Mouse (Mus musculus) forebrain, embryonic 10.5 days (tissue): Measurements from ENCODE around the gene Anp32b. TPM values are rescaled to one million over a fixed set of nuclear protein-coding genes. Genes with fewer than 3 reads are reported as not detected.
A peak's percentile ranks its signal among the peaks of the same experiment; 100 is the strongest.

Experiments
- DNase-seq: peaks from one replicate; pipeline ENCODE4 v3.0.0-alpha.2; 2017; ENCODE audit warnings: low spot score; ENCODE audit errors: extremely low spot score
- H3K27ac ChIP-seq: fragments of 300-500 bp; sonication (generic); 2 replicates; pipeline ENCODE4 v1.5.1; 2016; ENCODE audit warnings: mild to moderate bottlenecking
- H3K27me3 ChIP-seq: fragments of 300-500 bp; sonication (generic); 2 replicates; pipeline ENCODE4 v1.6.1; 2016; ENCODE audit warnings: mild to moderate bottlenecking; ENCODE audit not compliant: poor library complexity, severe bottlenecking
- H3K36me3 ChIP-seq: fragments of 300-500 bp; sonication (generic); replicated peaks from 2 replicates; pipeline ENCODE4 v1.6.1; 2016; ENCODE audit warnings: mild to moderate bottlenecking, moderate library complexity
- H3K4me1 ChIP-seq: fragments of 300-500 bp; sonication (generic); 2 replicates; pipeline ENCODE4 v1.6.1; 2016
- H3K4me3 ChIP-seq: fragments of 300-500 bp; sonication (generic); 2 replicates; pipeline ENCODE4 v1.5.1; 2016; ENCODE audit warnings: mild to moderate bottlenecking, moderate library complexity
- H3K9me3 ChIP-seq: fragments of 300-500 bp; sonication (generic); 2 replicates; pipeline ENCODE4 v1.6.1; 2016; ENCODE audit warnings: mild to moderate bottlenecking, moderate library complexity
- WGBS: fragments of 180-500 bp; shearing (Covaris S2); methylation state at CpG from one replicate; pipeline ENCODE4 v1.1.7; 2016; 5-methylcytosine and 5-hydroxymethylcytosine counted together
- polyA plus RNA-seq: library from polyadenylated mRNA; unstranded; fragments of >200 nt; fragmentation: Nextera tagmentation; extraction: Ambion mirVana; gene quantifications from 2 replicates; pipeline ENCODE4 v1.2.1, GENCODE M21; 2016

Gene Anp32b
- polyA plus RNA-seq, 1 experiment from 2014 or later: 424 TPM

GRCm38 (mm10) chr4:46458411-46458810 lies 7.7 kb downstream of the Anp32b start:
- peaks cover 40% of the 10 kb centered on the region for H3K4me1 ChIP-seq
- DNase-seq: no peak
- no peaks in the 10 kb centered on the region for H3K27me3 ChIP-seq
- no peak overlapping the region for H3K27ac ChIP-seq
- no peak overlapping the region for H3K4me3 ChIP-seq
- WGBS: 94% methylated on average over 2 of the region's 2 CpGs
- H3K9me3 ChIP-seq: no peaks in the 10 kb centered on the region
- H3K36me3 ChIP-seq: peaks cover 80% of the 10 kb centered on the region

DNA sequence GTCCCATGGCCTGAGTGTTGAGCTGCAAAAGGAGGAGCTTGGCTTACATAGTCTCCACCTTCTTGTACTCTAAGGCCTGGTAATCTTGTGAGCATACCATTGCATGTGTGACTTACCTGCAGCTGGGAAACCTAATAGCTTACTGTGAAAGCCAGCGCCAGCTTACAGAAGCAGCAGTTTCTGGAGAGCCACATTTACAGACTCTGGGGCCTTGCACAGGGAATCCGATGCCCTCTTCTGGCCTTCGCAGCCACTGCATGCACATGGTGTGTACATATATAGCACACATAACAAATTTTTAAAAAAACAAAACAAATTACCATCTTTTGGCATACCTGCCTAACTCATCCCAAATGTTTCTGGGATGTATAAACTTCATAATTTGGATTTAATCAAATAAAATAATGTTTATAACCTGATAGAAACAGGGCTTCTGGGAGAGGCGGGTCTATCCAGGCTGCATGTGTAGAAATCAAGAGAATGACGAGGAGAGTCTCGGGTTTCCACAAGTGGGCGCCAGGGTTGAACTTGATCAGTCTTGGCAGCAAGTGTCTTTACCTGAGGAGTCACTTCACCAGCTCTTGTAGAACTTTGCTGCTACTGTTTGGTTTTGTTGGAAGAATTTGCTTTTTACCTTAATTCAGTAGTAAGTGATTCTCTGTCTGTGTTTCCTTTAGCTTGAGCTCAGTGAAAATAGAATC lies 12.6 kb downstream of the Anp32b start:
- Histone ChIP-seq H3K4me3 (no peak overlapping the region), H3K4me1 (0 out of 2 replicates have a peak, but pooled peaks cover 2% of the 10 kb centered on the region), H3K36me3 (peaks cover 98% of the 10 kb centered on the region), H3K27me3 (no peaks in the 10 kb centered on the region), H3K9me3 (no peaks in the 10 kb centered on the region), H3K27ac (no peak overlapping the region)
- DNase-seq: no peak
- 87% methylated on average over 7 of the region's 7 CpGs for WGBS

GRCm38 (mm10) chr4:46465740-46466139 lies 15.0 kb downstream of the Anp32b start:
- no peaks in the 10 kb centered on the region for H3K4me1 ChIP-seq
- H3K27me3 ChIP-seq: no peaks in the 10 kb centered on the region
- no peak overlapping the region for H3K27ac ChIP-seq
- peaks cover 100% of the 10 kb centered on the region for H3K36me3 ChIP-seq
- H3K9me3 ChIP-seq: no peaks in the 10 kb centered on the region
- DNase-seq: no peak
- 98% methylated on average over 3 of the region's 3 CpGs for WGBS
- no peak overlapping the region for H3K4me3 ChIP-seq

DNA sequence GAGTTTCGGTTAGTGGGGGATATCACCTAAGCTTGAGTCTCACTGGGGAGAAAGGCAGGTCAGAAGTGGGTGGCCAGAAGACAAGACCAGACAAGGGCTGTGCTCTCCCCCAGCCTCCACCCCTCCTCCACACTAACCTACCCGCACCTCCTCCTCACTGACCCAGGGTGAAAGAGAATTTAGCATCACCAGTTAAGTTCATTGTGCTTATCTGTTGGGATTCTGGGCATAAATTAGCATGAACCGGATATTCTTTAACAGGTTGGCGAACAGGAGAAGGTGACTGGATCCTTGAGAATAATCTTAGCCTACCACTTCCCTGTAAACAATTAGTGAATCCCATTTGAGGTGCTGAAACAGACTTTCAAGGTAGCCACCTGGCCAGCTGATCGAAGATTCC lies 24.4 kb downstream of the Anp32b start:
- 95% methylated on average over 5 of the region's 5 CpGs for WGBS
- Histone ChIP-seq H3K4me3 (no peak overlapping the region), H3K9me3 (no peaks in the 10 kb centered on the region), H3K36me3 (peaks cover 92% of the 10 kb centered on the region), H3K27ac (no peak overlapping the region), H3K27me3 (no peaks in the 10 kb centered on the region), H3K4me1 (no peaks in the 10 kb centered on the region)
- no peak for DNase-seq

DNA sequence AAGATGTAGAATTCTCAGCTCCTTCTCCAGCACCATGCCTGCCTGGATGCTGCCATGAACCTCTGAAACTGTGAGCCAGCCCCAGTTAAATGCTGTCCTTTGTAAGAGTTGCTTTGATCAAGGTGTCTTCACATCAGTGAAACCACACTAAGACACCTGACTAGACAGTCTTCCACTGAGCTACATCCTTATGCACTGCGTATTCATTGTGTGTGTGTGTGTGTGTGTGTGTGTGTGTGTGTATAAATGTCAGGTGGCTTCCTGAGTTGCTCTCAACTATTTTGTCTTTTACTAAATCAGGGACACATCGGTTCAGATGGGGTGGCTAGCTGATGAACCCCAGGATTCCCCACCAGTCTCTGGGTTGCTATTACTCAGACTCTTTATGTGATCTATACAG lies 28.4 kb downstream of the Anp32b start:
- DNase-seq: no peak
- Histone ChIP-seq H3K4me1 (no peaks in the 10 kb centered on the region), H3K4me3 (no peak overlapping the region), H3K27ac (no peak overlapping the region), H3K27me3 (no peaks in the 10 kb centered on the region), H3K36me3 (peaks cover 53% of the 10 kb centered on the region), H3K9me3 (no peaks in the 10 kb centered on the region)
- 93% methylated on average over 2 of the region's 2 CpGs for WGBS

GRCm38 (mm10) chr4:46485696-46486417 lies 35.2 kb downstream of the Anp32b start:
- H3K27me3 ChIP-seq: no peaks in the 10 kb centered on the region
- 57% methylated on average over 14 of the region's 14 CpGs for WGBS

GRCm38 (mm10) chr4:46487348-46487747 lies 36.6 kb downstream of the Anp32b start:
- Histone ChIP-seq H3K36me3 (peaks cover 9% of the 10 kb centered on the region; the same call in 1 of the 2 replicates), H3K9me3 (no peaks in the 10 kb centered on the region), H3K4me3 (no peak overlapping the region), H3K27ac (no peak overlapping the region), H3K4me1 (peaks cover 19% of the 10 kb centered on the region), H3K27me3 (no peaks in the 10 kb centered on the region)
- WGBS: 89% methylated on average over 5 of the region's 5 CpGs
- DNase-seq: no peak

More at GRCm38 (mm10) chr4:46485696-46486417, 35.2 kb downstream of the Anp32b start:
- H3K27ac ChIP-seq: peak overlapping the region; percentile 32; the same call in 1 of the 2 replicates
- DNase-seq: no peak
- peaks cover 19% of the 10 kb centered on the region for H3K4me1 ChIP-seq
- H3K4me3 ChIP-seq: no peak overlapping the region
- no peaks in the 10 kb centered on the region for H3K36me3 ChIP-seq
- no peaks in the 10 kb centered on the region for H3K9me3 ChIP-seq

DNA sequence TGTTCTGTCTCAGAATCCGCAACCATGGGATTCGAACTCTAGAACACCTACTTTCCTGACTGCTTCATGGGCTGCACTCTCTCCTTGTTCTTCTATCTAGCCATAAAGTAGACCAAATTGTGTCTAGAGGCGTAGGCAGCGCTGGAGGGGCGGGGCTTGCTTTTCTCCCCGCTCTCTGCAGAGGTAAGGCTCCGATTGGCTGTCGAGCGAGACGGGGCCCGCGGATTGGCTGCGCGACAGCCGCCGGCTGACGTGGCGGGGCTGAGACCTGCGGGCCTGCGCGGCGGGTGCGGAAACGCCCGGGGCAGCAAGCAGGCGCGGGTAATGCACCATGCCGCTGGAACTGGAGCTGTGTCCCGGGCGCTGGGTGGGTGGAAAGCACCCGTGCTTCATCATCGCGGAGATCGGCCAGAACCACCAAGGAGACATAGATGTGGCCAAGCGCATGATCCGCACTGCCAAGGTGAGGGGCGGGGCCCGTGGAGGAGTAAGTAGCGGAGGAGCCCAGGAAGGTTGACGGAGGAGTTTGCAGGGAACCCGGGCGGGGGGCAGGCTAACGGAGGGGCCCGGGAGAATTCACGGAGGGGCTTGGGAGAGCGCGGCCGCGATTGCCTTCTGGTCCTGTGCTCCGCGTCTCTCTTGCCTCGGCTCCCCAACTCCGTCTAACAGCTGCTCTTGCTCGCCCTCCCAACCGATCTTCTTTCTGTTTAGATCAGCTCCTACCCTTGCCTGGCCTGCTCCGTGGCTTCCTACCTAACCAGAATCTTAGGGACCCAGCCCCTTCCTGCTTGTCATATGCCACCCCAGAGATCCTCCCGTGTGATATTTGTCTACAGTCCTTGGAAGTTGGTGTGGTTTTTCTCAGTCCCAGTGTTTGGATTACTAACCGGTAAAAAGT lies 38.6 kb downstream of the Anp32b start, which contains the start of gene Nans:
Nans (plus strand) TSS at position 221 of the 898 bp plus-strand sequence.
- H3K36me3 ChIP-seq: peaks cover 28% of the 10 kb centered on the region
- peaks cover 19% of the 10 kb centered on the region for H3K4me1 ChIP-seq
- peak; percentile 91 for DNase-seq
- H3K27me3 ChIP-seq: no peaks in the 10 kb centered on the region
- peak within 1 kb of the TSS; percentile 91 for H3K27ac ChIP-seq
- no peaks in the 10 kb centered on the region for H3K9me3 ChIP-seq
- peak within 1 kb of the TSS; percentile 83 for H3K4me3 ChIP-seq
- WGBS: under 1% methylated on average over 58 of the region's 58 CpGs

DNA sequence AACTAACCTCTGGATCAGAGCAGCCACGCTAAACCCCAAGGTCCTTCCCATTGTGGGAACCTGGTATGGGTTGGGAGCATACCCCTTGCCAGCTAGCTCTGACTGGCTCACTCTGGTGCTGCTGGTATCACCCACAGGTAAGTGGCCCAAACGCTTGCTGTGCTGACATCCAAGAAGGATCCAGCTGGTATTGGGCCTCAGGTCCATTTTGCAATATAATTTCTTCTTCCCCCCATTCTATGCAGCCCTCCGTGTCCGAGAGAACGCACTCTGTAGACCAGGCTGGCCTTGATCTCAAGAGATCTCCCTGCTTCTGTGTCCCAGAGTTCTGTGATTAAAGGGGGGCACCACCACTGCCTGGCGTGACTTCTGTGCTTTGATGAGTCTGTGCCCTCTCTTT lies 42.4 kb downstream of the Anp32b start:
- Histone ChIP-seq H3K27me3 (no peaks in the 10 kb centered on the region), H3K27ac (no peak overlapping the region), H3K4me3 (no peak overlapping the region), H3K9me3 (no peaks in the 10 kb centered on the region), H3K36me3 (peaks cover 53% of the 10 kb centered on the region), H3K4me1 (peaks cover 13% of the 10 kb centered on the region)
- WGBS: 91% methylated on average over 6 of the region's 6 CpGs
- DNase-seq: no peak

DNA sequence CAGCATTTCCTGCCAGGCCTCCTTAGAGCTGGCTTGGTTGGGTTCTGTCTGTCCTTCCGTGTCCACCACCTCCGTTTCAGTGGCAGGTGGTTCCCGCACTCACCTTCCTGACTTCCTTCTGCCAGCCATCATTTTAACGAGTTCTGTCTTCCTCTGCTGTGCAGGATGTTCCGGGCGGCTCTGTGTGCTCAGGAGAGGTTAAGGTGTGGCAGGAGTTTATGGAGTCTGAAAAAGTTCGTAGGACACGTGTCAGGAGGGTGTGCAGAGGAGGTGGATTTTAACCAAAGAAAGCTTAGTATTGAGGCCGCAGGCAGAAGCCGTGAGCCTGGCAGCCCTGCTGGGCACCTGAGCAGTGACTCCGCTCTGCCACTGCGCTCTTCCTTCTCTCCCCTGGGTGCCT lies 44.8 kb downstream of the Anp32b start:
- Histone ChIP-seq H3K4me3 (no peak overlapping the region), H3K27ac (no peak overlapping the region), H3K9me3 (no peaks in the 10 kb centered on the region), H3K36me3 (peaks cover 68% of the 10 kb centered on the region), H3K27me3 (peaks cover 1% of the 10 kb centered on the region), H3K4me1 (peaks cover 8% of the 10 kb centered on the region)
- no peak for DNase-seq
- 91% methylated on average over 12 of the region's 12 CpGs for WGBS

DNA sequence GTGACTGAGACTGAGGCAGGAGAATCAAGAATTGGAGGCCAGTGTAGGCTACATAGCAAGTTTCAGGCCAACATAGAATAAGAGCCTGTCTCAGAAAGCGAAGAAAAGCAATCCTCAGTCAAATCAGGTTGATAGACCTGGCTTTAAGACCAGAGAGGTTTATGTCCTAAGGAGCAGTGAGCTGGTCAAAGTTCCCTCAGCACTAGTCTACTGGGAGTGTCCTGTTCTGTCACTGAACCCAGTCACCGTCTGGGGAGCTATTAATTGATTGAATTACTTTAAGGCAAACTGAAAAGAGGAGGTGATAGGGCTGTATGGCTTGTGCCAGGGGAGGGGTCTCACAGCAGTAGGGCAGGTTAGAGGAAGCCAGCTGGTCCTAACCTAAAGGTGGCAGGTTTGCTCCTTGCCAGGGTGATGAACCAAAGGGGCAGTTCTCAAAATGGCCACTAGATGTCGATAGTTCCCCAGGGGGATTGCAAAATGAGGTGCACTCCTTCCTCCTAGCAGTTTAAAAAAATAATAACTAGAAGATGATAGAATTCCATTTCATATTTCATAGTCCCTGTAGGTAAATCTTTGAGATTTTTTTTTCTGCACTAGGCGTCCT lies 46.7 kb downstream of the Anp32b start:
- Histone ChIP-seq H3K27me3 (peaks cover 4% of the 10 kb centered on the region), H3K27ac (no peak overlapping the region), H3K9me3 (no peaks in the 10 kb centered on the region), H3K4me1 (peaks cover 6% of the 10 kb centered on the region), H3K36me3 (peaks cover 77% of the 10 kb centered on the region), H3K4me3 (no peak overlapping the region)
- DNase-seq: peak; percentile 48
- WGBS: 43% methylated on average over 4 of the region's 4 CpGs

DNA sequence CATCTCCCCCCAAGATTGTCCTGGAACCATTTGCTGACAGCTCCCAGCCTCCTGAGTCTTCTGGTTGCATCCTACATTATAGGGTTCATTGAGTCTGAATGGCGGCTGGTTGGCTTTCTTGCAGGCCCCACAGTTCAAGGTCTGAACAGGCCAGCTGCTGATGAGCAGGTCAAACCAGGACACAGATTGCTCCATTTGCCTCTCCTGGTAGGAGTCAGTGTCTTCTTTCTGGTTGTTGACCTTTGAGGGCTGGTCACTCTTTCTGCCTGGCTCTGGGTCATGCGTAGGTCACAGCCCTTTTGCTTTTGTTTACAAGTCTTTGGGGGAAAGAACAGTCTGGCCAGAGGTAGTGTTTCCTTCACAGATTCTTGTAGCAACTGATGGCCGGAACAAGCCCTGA lies 47.8 kb downstream of the Anp32b start:
- Histone ChIP-seq H3K27ac (no peak overlapping the region), H3K4me3 (no peak overlapping the region), H3K27me3 (peaks cover 4% of the 10 kb centered on the region), H3K9me3 (no peaks in the 10 kb centered on the region), H3K36me3 (peaks cover 75% of the 10 kb centered on the region), H3K4me1 (peaks cover 13% of the 10 kb centered on the region)
- WGBS: 66% methylated on average over 3 of the region's 3 CpGs
- no peak for DNase-seq
